Mouse (Mus musculus): ENCODE measurements at regions not wholly inside any gene's neighbourhood (a gene's known extent, or its start where the extent isn't known, plus 50 kb on each side); places are given as distances from the start of the nearest gene placed in this dataset.
A peak's percentile ranks its signal among the peaks of the same experiment; 100 is the strongest.
"Not testable (repeated sequence)": the region's sequence is repeated elsewhere in the genome, so short reads cannot be mapped to it uniquely, and the experiment has no call there.

DNA sequence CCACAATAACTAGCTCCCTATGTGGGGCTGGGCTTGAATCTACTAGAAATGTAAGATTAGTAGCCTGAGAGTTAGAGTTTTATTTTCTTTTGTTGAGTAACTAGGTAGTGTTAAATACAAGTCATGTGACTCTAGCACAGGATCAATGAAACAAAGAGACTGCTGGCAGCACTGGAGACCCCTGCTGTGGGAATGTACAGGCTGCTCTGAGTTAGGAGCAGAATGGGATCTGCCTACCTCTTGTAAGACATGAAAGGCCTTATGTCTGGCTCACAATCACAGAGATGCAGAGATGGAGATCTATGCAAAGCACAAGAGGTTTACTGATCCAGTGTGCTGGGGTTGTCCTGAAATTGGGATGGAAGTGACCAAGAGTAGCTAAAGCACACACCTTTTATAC is 193.9 kb upstream of the Kcnmb2 start:
- not testable (repeated sequence) for DNase-seq (ENCODE audit: low spot score in 2 of 2)

DNA sequence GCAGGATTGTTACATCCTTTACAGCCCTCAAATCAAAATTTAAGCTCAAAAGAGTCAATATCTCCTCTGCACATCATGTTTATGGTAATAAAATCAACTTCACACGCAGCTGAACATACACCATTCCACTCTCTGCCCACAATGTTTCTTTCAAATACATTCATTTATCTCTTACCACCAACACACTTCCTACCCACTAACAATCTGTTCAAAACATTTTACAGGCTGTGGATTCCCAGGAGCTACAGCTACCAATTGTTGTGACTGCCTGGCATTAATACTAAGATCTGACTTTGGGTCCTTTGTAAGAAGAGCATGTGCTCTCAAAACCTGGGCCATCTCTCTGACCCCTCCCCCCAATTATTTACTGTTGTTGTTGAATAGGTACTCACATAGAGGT is 161.0 kb upstream of the Kcnmb2 start:
- DNase-seq (ENCODE audit: low spot score in 2 of 2) = peak in 1 of 2 experiments; percentile 2

DNA sequence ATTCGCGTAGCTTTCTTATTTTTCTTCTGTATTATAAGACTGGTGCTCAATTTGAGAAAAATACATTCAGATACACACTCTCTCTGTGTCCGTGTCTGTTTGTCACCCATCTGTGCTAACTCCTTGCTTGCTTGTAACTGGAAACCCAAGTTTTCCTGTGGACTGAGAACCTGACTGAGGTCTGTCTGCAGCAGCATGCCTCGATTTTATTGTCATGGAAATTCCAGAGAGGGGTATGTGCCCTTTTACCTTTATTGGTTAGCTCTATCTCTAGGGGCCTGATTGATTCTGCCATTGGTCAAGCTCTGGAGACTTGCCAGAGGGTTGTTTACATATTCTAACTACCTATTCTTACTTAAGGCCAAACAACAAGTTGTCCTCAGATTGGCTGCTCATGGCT is 146.4 kb upstream of the Kcnmb2 start:
- DNase-seq (ENCODE audit: low spot score in 2 of 2) = no peak

DNA sequence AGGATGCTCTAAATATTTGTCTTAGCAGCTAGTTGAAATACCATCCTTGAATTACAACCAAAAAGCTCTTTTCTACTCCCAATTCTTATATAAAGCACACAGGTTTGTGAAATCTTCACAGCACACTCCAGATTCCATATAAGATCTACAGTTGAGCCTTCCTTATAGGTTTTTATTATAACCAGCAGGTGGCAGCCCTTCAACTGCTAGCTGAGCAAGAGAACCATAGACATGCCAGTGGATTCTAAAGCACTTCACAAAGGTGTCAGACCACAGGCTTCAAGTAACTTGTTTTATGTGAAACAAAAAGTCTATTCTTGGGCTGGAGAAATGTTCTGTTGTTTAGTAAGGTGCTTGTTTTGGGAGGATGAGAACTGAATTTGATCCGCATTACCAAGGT is 133.1 kb upstream of the Kcnmb2 start:
- no peak for DNase-seq (ENCODE audit: low spot score in 2 of 2)

DNA sequence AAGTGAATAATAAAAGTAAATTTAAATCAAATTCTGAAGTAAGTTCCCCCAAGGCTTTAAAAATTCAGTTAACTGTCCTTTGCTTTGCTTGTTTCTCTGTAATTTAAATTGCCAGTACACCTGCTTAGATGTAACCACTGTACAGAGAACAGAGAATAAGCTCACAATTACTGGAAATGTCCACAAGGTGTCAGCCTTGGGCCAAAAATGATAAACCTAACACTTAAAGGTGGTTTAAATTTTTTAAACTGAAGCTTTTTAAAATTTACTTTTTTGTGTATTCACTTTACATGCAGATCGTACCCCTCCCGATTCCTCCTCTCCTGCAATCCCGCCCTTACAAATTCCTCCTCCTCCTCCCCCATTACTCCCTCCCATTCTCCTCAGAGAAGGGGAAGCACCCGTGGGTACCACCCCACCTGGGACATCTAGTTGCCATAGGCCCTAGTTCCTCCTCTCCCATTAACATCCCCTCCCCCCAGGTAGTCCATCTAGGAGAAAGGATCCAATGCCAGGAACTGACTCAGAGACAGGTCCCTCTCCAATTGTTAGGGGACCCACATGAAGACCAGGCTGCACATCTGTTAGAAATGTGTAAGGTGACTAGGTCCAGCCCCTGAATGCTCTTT is 111.9 kb upstream of the Kcnmb2 start:
- peak in 1 of 2 experiments; percentile 57 for DNase-seq (ENCODE audit: low spot score in 2 of 2)

DNA sequence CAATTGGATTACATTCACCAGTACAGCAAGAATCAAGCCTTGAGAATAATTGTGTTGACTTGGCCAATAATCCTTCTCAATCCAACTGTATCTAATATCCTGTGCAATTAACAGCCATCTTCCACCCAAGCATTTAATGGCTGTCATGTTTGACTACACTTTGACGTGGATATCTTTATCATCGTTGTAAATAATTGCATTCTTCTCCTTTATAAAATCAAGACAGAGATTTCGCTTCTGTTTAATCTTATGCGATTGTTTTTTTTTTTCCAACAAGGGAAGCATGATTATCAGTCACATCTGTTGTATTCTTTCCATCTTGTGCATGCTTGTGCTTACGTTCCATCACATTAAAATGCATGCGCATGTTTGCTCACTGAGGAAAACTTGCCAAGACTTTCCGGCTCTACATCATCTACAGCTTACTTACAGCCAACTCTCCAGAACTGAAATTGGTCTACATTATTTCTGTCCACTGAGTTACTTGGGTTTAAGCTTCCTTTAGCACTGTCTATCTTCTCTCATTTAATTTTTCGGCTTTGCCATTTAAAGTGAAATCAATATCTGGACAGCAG is 108.8 kb upstream of the Kcnmb2 start:
- no peak for DNase-seq (ENCODE audit: low spot score in 2 of 2)

DNA sequence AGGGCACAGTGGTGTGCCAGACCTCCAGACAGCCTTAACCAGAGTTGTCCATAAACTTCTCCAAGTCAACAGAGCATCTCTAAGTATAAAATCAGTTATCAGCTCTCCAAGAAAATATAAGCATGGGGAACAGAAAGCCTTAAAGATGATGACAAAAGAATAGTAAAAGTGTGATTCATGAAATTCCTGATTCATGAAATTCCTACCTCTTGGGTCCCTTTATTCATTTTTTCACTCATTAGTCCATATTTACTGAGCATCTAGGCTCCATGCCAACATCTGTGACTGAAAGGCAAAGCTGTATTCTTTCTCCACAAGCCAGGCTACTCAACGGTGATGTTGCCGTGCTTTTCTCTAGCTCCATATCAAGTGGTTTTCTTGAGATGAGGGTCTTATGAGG is 105.7 kb upstream of the Kcnmb2 start:
- DNase-seq (ENCODE audit: low spot score in 2 of 2) = no peak

DNA sequence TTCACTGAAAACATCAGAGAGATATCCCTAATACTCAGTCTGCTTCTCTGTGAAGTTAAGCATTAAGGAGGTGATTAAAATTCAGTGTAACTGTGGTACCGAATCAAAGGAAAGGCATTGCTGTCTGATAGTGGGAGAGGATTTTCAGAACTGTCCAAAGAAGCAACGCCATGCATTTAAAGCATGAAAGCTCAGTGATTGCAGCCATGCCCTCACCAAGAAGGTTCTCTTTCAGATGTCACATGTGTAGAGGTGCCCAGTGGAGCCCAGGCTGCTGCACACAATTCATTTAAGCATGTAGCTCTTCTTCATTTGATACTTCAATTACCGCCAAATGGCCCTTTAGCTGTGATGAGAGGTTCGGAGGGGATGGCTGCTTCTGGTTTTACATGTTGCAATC is 103.1 kb upstream of the Kcnmb2 start:
- DNase-seq (ENCODE audit: low spot score in 2 of 2) = no peak

DNA sequence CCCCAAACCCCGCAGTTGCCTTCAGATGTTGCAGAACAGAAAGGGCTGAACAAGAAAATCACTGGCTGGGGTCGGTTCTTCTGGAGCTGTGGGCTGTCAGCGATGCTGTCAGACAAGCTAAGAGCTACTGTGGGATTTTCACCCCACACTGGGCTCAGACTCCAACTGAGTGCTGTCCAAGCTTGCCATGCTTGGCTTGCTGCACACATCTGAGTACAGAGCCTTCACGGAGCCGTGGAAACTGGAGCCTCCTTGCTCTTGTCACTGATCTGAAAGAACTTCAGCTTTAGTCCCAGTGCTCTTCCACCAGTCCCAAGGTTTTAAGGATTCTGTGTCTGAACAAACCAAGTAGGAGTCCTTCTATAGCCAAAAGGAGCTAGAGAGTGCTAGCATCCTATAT is 98.3 kb upstream of the Kcnmb2 start:
- no peak for DNase-seq (ENCODE audit: low spot score in 2 of 2)

DNA sequence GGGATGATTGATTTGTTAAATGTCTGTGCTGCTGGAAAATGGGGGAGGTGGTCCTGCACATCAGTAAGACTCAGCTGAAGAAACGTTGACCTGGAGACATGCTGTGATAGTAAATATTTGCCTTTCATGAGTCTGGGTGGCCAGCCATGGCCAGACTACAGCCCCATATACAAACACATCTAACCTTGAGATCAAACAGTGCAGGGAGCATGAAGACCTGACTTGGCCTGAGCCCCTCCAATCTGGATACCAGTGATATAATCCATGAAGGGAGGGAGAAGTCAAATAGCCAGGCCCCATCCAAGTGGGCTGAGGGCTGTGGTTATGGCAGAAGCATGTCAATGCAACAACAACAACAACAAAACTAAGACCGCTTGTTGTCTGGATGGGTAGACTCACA is 94.6 kb upstream of the Kcnmb2 start:
- no peak for DNase-seq (ENCODE audit: low spot score in 2 of 2)

DNA sequence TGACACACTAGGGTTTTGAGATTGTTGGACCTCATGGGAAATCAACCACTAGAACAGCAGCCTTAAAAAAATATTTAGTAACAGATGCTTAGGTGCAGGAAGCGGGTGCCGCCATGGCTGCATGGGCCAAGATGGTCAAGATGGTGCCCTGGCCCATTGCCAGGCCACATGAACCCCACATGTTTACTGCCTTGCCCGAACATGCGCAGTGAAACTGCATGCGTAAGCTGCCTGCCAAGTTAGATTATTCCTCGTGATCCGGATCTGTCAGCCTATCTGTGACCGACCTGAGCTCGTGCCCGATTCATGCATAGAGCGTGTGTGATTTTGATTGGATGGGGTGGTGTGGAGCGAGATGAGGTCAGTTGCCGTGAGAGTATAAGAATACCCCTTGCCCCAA is 93.2 kb upstream of the Kcnmb2 start:
- DNase-seq (ENCODE audit: low spot score in 2 of 2) = not testable (repeated sequence)

DNA sequence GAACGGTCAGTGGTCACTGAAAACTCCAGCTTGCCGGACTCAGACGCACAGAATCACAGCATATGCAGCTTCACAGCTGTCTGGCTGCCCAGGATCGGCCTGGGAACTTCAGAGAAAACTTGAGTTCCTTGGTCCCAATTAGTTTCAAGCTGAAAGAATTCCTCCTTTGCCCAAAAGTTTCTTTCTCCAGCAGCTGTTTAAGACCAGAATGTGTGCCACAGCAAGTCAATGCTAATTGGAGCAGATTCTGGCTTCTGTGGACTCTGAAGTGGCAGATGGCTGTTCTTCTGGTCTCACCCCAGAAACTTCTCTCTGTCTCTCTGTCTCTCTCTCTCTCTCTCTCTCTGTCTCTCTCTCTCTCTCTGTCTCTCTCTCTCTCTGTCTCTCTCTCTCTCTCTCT is 91.1 kb upstream of the Kcnmb2 start:
- no peak for DNase-seq (ENCODE audit: low spot score in 2 of 2)

DNA sequence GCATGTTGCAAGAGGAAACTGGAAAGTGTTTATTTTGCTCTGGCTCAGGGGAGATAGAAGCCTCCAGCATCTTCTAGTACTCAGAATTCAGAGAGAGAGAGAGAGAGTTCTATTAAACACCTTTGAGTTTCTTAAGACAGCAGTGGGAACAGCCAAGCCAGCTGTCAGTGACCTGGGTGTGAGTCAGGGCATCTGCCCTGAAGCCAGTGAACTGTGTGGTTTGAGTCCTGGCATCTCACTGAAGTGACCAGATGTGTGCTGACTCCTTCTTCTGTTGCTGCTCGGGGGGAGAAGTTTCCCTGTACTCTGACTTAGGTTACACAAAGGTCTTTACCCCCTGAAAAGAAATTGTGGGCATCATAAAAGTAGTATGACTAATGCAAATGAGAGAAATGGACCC is 70.4 kb upstream of the Kcnmb2 start:
- DNase-seq (ENCODE audit: low spot score in 2 of 2) = no peak

DNA sequence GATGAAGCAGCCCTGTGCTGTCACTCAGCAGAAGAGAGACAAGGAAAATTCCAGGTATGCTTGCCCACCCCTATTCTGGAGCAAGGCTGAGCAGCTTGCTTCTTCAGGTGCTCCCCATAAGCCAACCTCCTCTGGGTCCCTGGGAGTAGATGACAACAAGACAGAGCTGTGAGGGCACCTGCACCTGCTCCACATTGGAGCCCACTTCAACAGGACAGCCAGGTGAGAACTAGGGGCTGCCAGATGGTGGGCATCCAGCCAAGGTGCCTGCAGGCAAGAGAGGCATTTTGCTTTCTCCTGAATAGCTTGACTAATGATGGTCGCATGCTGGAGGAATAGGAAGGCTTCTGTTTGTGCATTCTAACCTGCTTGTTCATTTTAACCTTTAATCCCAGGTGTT is 61.1 kb upstream of the Kcnmb2 start:
- DNase-seq (ENCODE audit: low spot score in 2 of 2) = no peak

DNA sequence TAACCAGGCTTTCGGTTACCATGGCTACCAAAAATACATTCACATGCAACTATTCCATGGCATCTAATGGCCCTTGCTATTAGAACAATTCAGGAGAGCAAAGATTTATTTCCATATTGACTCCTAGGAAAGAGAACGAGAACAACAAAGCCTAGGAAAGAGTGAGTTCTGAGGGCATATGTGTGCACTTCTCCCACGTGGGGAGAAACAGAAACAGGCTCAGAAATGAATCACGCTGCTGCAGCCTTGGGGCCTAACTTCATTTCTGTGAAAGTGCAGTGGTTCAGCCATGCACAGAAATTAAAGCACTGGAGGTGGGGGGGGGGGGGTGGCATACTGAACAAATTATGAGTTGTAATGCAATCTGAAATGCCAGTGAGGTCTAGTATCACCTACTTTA is 55.2 kb upstream of the Kcnmb2 start:
- no peak for DNase-seq (ENCODE audit: low spot score in 2 of 2)
